Mouse (Mus musculus): Measurements from ENCODE around the gene Zfp644. TPM values are rescaled to one million over a fixed set of nuclear protein-coding genes. Genes with fewer than 3 reads are reported as not detected.
A peak's percentile ranks its signal among the peaks of the same experiment; 100 is the strongest.
"Not testable (repeated sequence)": the region's sequence is repeated elsewhere in the genome, so short reads cannot be mapped to it uniquely, and the experiment has no call there.

Gene Zfp644
- polyA plus RNA-seq, 1 experiment = 49.9 TPM

GRCm38 (mm10) chr5:106695681-106696395 is 1.2 kb downstream of the Zfp644 start:
- DNase-seq (ENCODE audit: low read depth) = peak; percentile 89

GRCm38 (mm10) chr5:106695141-106695540 is 1.9 kb downstream of the Zfp644 start:
- TF ChIP-seq POLR2A (IDR thresholded peaks at IDR 0.05; ENCODE audit: borderline replicate concordance, extremely low read depth, insufficient read depth, insufficient read length, poor library complexity, severe bottlenecking) (no peak), CTCF (IDR thresholded peaks at IDR 0.05; ENCODE audit: borderline replicate concordance, extremely low read depth, insufficient read depth, insufficient read length) (no peak)
- peak; percentile 24 for DNase-seq (ENCODE audit: low read depth)

More at GRCm38 (mm10) chr5:106695681-106696395, 1.2 kb downstream of the Zfp644 start:
- TF ChIP-seq POLR2A (IDR thresholded peaks at IDR 0.05; ENCODE audit: borderline replicate concordance, extremely low read depth, insufficient read depth, insufficient read length, poor library complexity, severe bottlenecking) (peak; percentile 29; the same call in 1 of the 2 replicates), CTCF (IDR thresholded peaks at IDR 0.05; ENCODE audit: borderline replicate concordance, extremely low read depth, insufficient read depth, insufficient read length) (no peak)

DNA sequence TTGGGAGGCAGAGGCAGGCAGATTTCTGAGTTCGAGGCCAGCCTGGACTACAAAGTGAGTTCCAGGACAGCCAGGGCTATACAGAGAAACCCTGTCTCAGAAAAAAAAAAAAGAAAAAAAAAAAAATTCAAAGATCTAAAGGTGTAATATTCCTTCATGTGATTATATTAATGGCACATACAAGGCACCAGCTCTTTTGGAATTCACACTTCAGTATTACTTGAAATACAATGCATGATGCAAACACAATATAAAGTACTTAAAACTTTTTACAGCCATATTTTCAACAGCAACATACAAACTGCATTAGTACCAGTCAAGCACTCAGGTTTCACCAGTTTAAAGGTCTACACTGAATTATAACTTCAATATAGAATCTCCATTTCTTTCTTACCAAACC is 2.4 kb downstream of the Zfp644 start:
- TF ChIP-seq POLR2A (IDR thresholded peaks at IDR 0.05; ENCODE audit: borderline replicate concordance, extremely low read depth, insufficient read depth, insufficient read length, poor library complexity, severe bottlenecking) (no peak), CTCF (IDR thresholded peaks at IDR 0.05; ENCODE audit: borderline replicate concordance, extremely low read depth, insufficient read depth, insufficient read length) (no peak)
- DNase-seq (ENCODE audit: low read depth) = no peak

- TF ChIP-seq CTCF (IDR thresholded peaks at IDR 0.05; ENCODE audit: borderline replicate concordance, extremely low read depth, insufficient read depth, insufficient read length) (peak; percentile 14; the same call in 1 of the 2 replicates), POLR2A (IDR thresholded peaks at IDR 0.05; ENCODE audit: borderline replicate concordance, extremely low read depth, insufficient read depth, insufficient read length, poor library complexity, severe bottlenecking) (no peak)
- peak; percentile 35 for DNase-seq (ENCODE audit: low read depth)
These were observed 4.1 kb downstream of the Zfp644 start for GRCm38 (mm10) chr5:106693034-106693433.

DNA sequence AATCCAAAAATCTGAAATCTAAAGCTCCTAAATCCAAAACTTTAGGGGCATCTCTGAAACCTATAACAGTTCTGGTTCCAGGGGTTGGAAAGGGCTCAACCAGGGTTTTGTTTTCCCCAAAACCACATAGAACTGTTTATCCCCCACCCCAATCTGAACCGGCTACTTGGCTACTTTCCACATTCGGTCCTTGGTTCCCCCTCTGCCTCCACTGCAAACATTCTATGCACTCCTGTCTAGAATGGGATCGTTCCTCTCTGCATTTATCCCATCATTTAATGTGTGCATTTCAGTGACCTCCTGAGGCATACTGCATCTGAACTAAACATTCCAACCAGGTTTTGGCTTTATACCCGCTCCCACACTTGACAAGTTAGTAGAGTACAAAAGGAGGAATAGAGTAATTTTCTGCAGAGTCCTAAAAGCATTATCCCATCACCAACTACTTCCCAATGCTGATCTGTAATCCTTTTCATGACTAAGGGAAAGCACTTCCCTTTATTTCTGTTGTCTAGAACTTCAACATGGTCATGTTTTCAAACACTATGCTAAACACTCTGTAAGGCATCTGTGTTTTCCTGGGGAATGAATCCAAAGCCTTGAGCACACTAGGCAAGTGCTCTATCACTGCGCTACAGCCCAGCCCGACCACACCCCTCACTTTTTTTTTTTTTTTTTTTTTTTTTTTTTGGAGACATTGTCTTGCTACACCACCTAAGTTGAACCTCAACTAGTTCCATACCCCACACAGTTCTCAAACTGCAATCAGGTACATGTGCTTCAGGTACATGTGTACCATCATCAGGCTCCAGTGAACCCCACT is 16.2 kb downstream of the Zfp644 start:
- DNase-seq (ENCODE audit: low read depth) = no peak
- TF ChIP-seq POLR2A (IDR thresholded peaks at IDR 0.05; ENCODE audit: borderline replicate concordance, extremely low read depth, insufficient read depth, insufficient read length, poor library complexity, severe bottlenecking) (no peak), CTCF (IDR thresholded peaks at IDR 0.05; ENCODE audit: borderline replicate concordance, extremely low read depth, insufficient read depth, insufficient read length) (no peak)

DNA sequence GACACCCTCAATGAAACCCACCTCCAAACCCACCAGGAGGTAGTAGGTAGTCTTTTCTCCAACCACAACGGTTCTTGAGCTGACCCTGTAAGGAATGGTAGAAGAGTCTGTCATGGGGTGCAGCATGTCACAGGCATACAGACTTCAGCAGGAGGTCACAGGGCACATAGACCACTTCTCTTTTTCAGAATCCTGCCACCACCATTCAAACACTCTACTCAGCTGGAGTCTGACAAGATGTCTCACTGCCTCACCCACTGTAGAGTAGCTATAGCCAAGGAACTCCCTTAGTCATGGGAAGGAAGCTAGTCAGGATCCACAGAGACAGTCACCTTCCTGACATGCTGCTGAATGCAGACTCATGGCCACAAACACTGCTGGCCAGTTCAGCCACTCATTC is 17.4 kb downstream of the Zfp644 start:
- TF ChIP-seq CTCF (IDR thresholded peaks at IDR 0.05; ENCODE audit: borderline replicate concordance, extremely low read depth, insufficient read depth, insufficient read length) (no peak), POLR2A (IDR thresholded peaks at IDR 0.05; ENCODE audit: borderline replicate concordance, extremely low read depth, insufficient read depth, insufficient read length, poor library complexity, severe bottlenecking) (no peak)

GRCm38 (mm10) chr5:106678823-106679222 is 18.3 kb downstream of the Zfp644 start:
- not testable (repeated sequence) for DNase-seq (ENCODE audit: low read depth)

More for the DNA sequence above, 17.4 kb downstream of the Zfp644 start:
- DNase-seq (ENCODE audit: low read depth) = no peak

DNA sequence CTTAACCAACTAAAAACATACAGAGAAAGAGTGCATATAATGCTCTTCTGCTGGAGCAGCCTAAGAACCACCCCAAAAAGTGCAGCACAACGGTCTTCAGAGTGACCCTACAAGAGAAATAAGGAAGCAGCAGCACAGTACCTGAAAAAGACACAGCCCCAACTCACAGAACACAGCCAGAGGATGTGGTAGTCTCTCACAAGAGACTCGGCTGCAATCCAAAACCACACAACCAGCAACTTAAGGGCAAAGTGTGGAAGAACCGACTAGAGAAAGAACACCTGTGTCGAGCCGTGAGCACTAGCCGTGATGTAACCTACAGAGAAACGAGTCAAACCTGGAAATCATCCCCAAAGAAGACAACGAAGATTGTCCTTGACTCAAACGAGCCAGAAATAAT is 20.3 kb downstream of the Zfp644 start:
- DNase-seq (ENCODE audit: low read depth) = no peak
- TF ChIP-seq POLR2A (IDR thresholded peaks at IDR 0.05; ENCODE audit: borderline replicate concordance, extremely low read depth, insufficient read depth, insufficient read length, poor library complexity, severe bottlenecking) (no peak), CTCF (IDR thresholded peaks at IDR 0.05; ENCODE audit: borderline replicate concordance, extremely low read depth, insufficient read depth, insufficient read length) (no peak)

GRCm38 (mm10) chr5:106672597-106672996 is 24.5 kb downstream of the Zfp644 start:
- DNase-seq (ENCODE audit: low read depth) = no peak
- no peak for TF ChIP-seq CTCF (IDR thresholded peaks at IDR 0.05; ENCODE audit: borderline replicate concordance, extremely low read depth, insufficient read depth, insufficient read length)
- no peak for TF ChIP-seq POLR2A (IDR thresholded peaks at IDR 0.05; ENCODE audit: borderline replicate concordance, extremely low read depth, insufficient read depth, insufficient read length, poor library complexity, severe bottlenecking)

DNA sequence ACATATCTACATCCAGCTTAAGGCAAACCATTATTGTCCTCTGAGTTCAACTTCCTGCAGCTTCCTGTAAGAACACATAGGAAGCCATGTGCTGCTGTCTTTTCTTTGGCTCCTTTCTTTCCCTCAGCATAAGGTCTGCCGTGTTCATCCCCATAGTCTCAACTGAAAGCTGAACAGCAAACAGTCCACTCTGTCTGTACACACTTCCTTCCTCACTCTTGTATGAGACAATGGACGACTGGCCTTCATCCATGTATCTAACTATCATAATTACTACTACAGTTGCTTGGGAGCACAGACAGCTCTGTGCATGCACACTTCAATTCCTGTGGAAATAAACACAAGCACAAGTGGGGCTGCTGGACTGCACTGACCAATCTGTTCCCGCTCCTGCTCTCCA is 25.2 kb downstream of the Zfp644 start:
- TF ChIP-seq POLR2A (IDR thresholded peaks at IDR 0.05; ENCODE audit: borderline replicate concordance, extremely low read depth, insufficient read depth, insufficient read length, poor library complexity, severe bottlenecking) (no peak), CTCF (IDR thresholded peaks at IDR 0.05; ENCODE audit: borderline replicate concordance, extremely low read depth, insufficient read depth, insufficient read length) (no peak)
- DNase-seq (ENCODE audit: low read depth) = no peak

DNA sequence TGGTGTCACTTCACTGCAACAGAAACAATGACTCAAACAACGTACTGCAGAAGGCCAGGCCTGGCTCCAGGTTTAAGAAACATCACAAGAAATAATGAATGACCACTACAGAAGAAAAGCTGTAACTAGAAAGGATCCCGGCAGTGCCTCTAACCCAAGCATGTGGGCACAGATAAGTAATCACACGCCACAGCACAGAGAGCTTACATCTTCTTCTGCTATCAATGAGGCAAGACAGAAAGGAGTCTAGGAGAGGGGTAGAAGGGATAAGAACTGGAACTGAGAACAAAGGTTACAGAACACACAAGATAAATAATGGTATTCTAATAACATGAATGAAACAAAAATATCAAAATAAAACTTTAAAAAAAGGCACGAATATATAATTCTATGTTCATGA is 32.2 kb downstream of the Zfp644 start:
- TF ChIP-seq CTCF (IDR thresholded peaks at IDR 0.05; ENCODE audit: borderline replicate concordance, extremely low read depth, insufficient read depth, insufficient read length) (no peak), POLR2A (IDR thresholded peaks at IDR 0.05; ENCODE audit: borderline replicate concordance, extremely low read depth, insufficient read depth, insufficient read length, poor library complexity, severe bottlenecking) (no peak)
- DNase-seq (ENCODE audit: low read depth) = no peak

- no peak for DNase-seq (ENCODE audit: low read depth)
These were observed 36.2 kb downstream of the Zfp644 start for GRCm38 (mm10) chr5:106660867-106661266.

More at GRCm38 (mm10) chr5:106660867-106661266, 36.2 kb downstream of the Zfp644 start:
- no peak for TF ChIP-seq POLR2A (IDR thresholded peaks at IDR 0.05; ENCODE audit: borderline replicate concordance, extremely low read depth, insufficient read depth, insufficient read length, poor library complexity, severe bottlenecking)
- TF ChIP-seq CTCF (IDR thresholded peaks at IDR 0.05; ENCODE audit: borderline replicate concordance, extremely low read depth, insufficient read depth, insufficient read length) = no peak

All from brain, embryonic 14.5 days (tissue).